Mouse (Mus musculus) bone marrow, adult 2 months (tissue): ENCODE data around the gene Card19. TPM values are rescaled to one million over a fixed set of nuclear protein-coding genes. Genes with fewer than 3 reads are reported as not detected.
A peak's percentile ranks its signal among the peaks of the same experiment; 100 is the strongest.

Source experiments
- H3K27ac ChIP-seq: fragments of 200-500 bp; 2 replicates; pipeline ENCODE4 v1.5.1; 2012; ENCODE audit warnings: low read depth, mild to moderate bottlenecking, control low read depth, inconsistent platforms, low read length; ENCODE audit not compliant: control insufficient read depth, poor library complexity, insufficient read depth
- H3K4me1 ChIP-seq: fragments of 200-500 bp; 2 replicates; pipeline ENCODE4 v1.6.1; 2011; ENCODE audit warnings: low read length; ENCODE audit not compliant: control insufficient read depth, insufficient read depth
- H3K4me3 ChIP-seq: fragments of 200-500 bp; replicated peaks from 2 replicates; pipeline ENCODE3; 2011; ENCODE audit warnings: mild to moderate bottlenecking, low read depth, low read length, control low read depth; ENCODE audit not compliant: control insufficient read depth
- CTCF ChIP-seq: fragments of 200-500 bp; IDR thresholded peaks from 2 replicates; pipeline ENCODE4 v1.5.1; 2011; ENCODE audit warnings: low read length, control low read depth; ENCODE audit not compliant: control insufficient read depth, insufficient read depth
- POLR2A ChIP-seq: fragments of 200-500 bp; IDR thresholded peaks from 2 replicates; pipeline ENCODE4 v1.6.1; 2011; ENCODE audit warnings: low read depth, mild to moderate bottlenecking, control low read depth, low read length, borderline replicate concordance; ENCODE audit not compliant: control insufficient read depth
- WGBS: fragments of 180-500 bp; shearing (Covaris S2); methylation state at CpG from one replicate; pipeline ENCODE4 v1.1.7; 2018; 5-methylcytosine and 5-hydroxymethylcytosine counted together
- polyA plus RNA-seq: library from polyadenylated mRNA; stranded (reverse); fragments of >200 nt; gene quantifications from 2 replicates; pipeline ENCODE4 v1.2.4, GENCODE M21; 2011; ENCODE audit warnings: low replicate concordance; ENCODE audit not compliant: missing spikeins, insufficient read depth, insufficient read length

Gene Card19
- polyA plus RNA-seq, 1 experiment: 41.1 TPM

DNA sequence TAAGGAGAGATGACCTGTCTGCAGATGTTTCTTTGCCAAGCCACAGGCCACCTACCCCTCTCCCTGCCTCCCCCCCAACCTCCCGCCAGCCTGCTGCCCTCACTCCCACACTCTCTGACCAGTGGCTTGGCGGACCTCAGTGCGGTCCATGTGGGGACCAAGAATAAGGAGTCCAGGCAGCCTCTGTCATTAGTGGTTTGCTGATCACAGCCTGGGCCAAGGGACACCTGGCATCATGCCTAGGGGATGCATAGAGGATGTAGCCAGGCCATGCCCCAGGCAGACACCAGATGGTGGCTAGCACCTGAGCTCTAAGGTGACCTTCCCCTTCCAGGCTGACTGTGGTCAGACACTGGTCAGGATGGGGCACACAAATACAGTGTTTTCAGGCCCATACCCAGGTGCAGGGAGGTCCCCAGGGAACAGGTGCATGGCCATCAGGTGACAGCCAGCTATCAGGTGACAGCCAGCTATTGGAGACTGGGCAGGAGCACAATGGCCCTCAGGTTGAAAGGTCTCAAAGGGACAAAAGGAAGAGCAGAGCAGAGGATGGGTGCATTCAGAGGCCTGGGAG is 34.3 kb downstream of the Card19 start:
- H3K4me1 ChIP-seq: peaks cover 1% of the 10 kb centered on the region; the same call in 1 of the 2 replicates
- no peak overlapping the region for H3K27ac ChIP-seq
- 88% methylated on average over 3 of the region's 3 CpGs for WGBS
- no peak overlapping the region for H3K4me3 ChIP-seq
- TF ChIP-seq POLR2A: no peak
- no peak for TF ChIP-seq CTCF

DNA sequence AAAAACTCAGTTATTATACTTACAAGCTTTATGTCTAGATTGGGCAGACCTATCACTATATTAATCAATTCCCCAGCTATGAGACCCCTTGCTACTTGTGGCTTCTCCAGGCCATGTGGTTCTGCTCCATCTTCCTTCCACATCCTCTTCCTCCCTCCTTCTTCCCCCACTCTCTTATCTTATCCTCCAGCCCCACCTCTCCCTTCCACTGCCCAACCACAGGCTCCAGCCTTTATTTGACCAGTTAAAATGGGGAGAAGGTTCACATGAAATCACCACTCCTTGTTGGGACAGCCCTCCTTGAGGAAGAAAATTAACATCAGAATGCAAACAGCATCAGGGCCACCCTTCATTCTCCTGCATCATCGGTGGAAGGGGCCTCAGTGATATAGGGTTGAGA is 35.1 kb downstream of the Card19 start:
- WGBS: 24% methylated on average over 1 of the region's 1 CpGs
- H3K4me1 ChIP-seq: no peaks in the 10 kb centered on the region; the same call in 1 of the 2 replicates
- TF ChIP-seq POLR2A (no peak), CTCF (no peak)
- no peak overlapping the region for H3K27ac ChIP-seq
- H3K4me3 ChIP-seq: no peak overlapping the region

DNA sequence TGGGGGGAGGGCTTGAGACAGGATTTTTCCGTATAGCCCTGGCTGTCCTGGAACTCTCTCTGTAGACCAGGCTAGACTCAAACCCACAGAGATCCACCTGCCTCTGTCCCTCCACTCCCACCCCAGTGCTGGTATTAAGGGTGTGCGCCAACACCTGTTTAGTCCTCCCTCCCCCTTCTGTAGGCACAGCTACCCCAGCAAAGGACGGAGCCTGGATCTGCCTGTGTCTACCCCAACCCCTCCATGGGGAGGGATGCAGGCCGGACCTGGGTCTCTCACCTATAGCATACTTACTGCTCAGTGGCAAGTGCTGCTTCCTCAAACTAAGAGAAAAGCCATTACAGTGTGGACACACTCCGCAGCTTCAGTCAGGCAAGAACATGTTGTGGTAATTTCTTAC is 35.6 kb downstream of the Card19 start:
- 55% methylated on average over 5 of the region's 5 CpGs for WGBS
- TF ChIP-seq POLR2A: no peak
- TF ChIP-seq CTCF: no peak
- Histone ChIP-seq H3K27ac (no peak overlapping the region), H3K4me3 (no peak overlapping the region), H3K4me1 (no peaks in the 10 kb centered on the region; the same call in 1 of the 2 replicates)

DNA sequence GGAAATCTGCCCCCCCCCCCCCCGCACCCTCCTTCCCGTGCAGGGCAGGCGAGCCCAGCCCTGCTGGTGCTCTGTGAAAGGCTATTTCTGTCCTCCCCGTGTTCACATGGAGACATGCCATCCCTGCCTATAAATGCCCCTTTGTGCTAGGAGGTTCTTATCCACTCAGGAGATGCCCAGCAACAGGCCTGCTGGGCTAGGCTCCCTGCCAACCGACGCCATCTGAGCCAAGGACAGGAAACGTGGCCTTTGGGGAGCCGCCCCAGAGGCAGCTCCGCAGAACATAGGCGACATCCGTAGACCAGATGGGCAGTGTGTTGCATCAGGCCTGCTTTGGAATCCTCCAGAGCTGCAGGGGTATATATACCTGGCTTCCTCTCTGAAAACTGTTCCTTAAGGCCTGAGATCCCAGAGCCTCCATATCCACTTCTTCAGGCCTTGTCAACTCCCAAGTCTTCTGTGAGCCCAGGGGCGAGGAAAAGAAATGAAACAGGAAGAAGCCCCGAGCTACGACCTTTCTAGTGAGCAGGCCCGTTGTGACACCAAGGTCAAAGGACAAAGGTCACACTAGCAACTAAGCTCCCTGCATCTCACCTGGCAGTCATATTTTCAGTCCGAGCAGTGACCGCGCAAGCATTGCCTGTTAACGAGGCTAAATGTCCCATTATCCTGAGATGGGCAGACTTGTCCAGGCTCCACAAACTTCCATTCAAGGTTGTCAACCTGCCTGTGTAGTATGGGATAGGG is 36.8 kb downstream of the Card19 start:
- Histone ChIP-seq H3K4me1 (no peaks in the 10 kb centered on the region; the same call in 1 of the 2 replicates), H3K4me3 (no peak overlapping the region), H3K27ac (no peak overlapping the region)
- TF ChIP-seq CTCF: no peak
- TF ChIP-seq POLR2A: no peak
- 45% methylated on average over 19 of the region's 19 CpGs for WGBS

DNA sequence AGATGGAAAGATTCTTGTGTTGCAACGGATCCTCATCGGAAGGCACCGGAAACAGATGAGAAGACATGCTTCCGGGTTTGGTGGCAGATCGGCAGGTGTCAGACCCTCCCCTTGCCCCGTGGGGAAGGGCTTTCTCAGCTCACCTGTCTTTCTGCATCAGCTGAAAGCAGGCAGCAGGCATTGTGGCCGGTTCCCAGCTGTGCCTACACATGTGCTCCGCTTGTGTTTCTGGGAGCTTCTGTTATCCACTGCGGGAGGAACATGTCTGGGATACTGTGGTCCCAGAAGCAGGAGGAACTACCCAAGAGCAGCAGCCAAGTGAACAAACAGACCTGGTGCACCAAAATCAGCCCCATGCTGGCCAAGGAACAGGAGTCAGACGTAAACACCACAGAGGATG is 40.3 kb downstream of the Card19 start:
- H3K4me1 ChIP-seq: no peaks in the 10 kb centered on the region

DNA sequence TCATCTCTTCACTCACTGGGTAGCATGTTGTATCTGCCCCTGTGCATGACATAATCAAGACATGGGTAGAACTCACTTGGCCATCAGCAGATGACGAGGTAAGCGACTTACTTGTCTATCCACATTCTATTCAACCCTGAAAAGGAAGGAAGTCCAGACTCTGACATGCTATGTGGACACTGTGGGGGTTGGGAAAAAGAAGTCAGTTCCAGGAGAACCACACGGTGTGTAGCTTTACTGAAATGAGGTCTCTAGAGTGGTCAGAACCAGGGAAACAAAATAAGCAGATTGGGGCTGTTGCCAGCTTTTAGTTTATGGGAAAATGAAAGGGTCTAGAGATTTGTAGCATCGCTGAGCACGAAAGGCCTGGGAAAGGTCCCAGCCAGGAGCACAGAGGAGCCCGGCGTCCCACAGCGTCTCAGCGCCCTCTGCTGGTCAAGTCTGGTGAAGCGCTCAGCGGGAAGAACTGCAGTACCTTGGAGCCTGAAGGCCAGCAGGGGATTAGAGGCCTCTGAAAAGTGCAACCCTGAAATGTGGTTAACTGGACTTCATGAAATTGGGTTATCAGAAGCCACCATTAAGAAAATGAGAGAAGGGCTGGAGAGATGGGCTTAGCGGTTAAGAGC is 42.8 kb downstream of the Card19 start:
- Histone ChIP-seq H3K27ac (no peak overlapping the region), H3K4me1 (no peaks in the 10 kb centered on the region), H3K4me3 (no peak overlapping the region)
- no peak for TF ChIP-seq POLR2A
- peak; percentile 90 for TF ChIP-seq CTCF
- 5% methylated on average over 12 of the region's 12 CpGs for WGBS

More for the DNA sequence above, 40.3 kb downstream of the Card19 start:
- Histone ChIP-seq H3K27ac (no peak overlapping the region), H3K4me3 (no peak overlapping the region)
- no peak for TF ChIP-seq POLR2A
- no peak for TF ChIP-seq CTCF
- 90% methylated on average over 10 of the region's 10 CpGs for WGBS

DNA sequence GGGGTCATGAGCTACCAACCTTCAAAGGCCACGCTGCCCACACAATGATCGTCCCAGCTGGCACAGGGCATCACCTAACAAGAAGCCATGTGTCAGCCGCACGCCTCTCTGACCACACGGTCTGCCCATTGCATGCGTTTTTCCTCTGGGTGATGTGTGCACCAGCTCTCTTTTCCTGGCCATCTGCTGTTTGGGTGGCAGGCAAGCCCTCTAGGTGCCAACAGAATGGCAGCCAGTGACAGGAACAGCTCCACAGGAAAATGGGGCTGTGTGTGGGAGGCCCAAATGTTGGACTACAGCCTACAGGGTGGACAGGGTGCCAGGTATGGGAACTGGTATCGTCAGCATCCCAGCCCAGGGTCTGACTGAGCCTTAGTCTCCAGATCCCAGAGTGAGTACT is 43.5 kb downstream of the Card19 start:
- H3K4me1 ChIP-seq: no peaks in the 10 kb centered on the region
- no peak overlapping the region for H3K4me3 ChIP-seq
- no peak overlapping the region for H3K27ac ChIP-seq
- TF ChIP-seq POLR2A (no peak), CTCF (no peak)
- 83% methylated on average over 7 of the region's 7 CpGs for whole genome bisulfite sequencing

DNA sequence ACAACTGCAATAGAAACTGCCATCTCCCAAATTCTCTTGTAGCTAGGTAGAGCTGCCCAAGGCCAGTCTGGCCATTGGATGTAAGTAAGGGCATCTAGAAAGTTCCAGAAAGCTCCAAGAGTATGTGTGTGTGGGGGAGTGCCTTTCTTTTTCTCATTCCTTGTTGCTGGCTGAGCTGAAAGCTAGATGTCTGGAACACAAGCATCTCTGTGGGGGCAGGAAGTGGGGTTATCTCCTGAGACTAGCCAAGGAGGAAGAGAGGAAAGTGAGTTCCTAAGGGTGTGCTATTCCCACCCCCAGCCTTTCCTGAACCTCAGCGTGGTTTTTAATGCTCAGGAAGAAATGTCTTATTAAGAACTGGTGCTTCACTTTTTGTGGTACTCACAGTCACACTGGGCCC is 44.1 kb downstream of the Card19 start:
- no peak overlapping the region for H3K27ac ChIP-seq
- TF ChIP-seq CTCF (no peak), POLR2A (no peak)
- 12% methylated on average over 1 of the region's 1 CpGs for WGBS
- no peaks in the 10 kb centered on the region for H3K4me1 ChIP-seq
- H3K4me3 ChIP-seq: no peak overlapping the region
